Mouse (Mus musculus): ENCODE data around the gene Tomm40. TPM values are rescaled to one million over a fixed set of nuclear protein-coding genes. Genes with fewer than 3 reads are reported as not detected.
A peak's percentile ranks its signal among the peaks of the same experiment; 100 is the strongest.

The Tomm40 gene
- polyA plus RNA-seq, 1 experiment from 2014 or later: 171 TPM

GRCm38 (mm10) chr7:19681202-19681694 lies 34.0 kb downstream of the Tomm40 start, which contains the start of the genes Gm44805 and Apoc4:
Gene Gm44805, minus strand, starts transcription at chr7:19681423.
Gene Apoc4, minus strand, starts transcription at chr7:19681479.
- Histone ChIP-seq H3K27ac (replicated peaks) (no peak within 1 kb of the TSS), H3K9me3 (replicated peaks) (no peaks in the 10 kb centered on the region), H3K4me1 (no peaks in the 10 kb centered on the region), H3K4me3 (replicated peaks) (no peak within 1 kb of the TSS), H3K36me3 (no peaks in the 10 kb centered on the region), H3K9ac (replicated peaks) (no peak within 1 kb of the TSS), H3K4me2 (no peak within 1 kb of the TSS), H3K27me3 (replicated peaks) (no peaks in the 10 kb centered on the region)
- WGBS: 70% methylated on average over 8 of the region's 8 CpGs
- no peak for ATAC-seq (ENCODE audit: low FRiP score)

- Histone ChIP-seq H3K4me2 (no peak overlapping the region), H3K4me3 (replicated peaks) (no peak overlapping the region), H3K9me3 (replicated peaks) (no peaks in the 10 kb centered on the region), H3K4me1 (no peaks in the 10 kb centered on the region), H3K36me3 (no peaks in the 10 kb centered on the region), H3K27me3 (replicated peaks) (no peaks in the 10 kb centered on the region), H3K27ac (replicated peaks) (no peak overlapping the region), H3K9ac (replicated peaks) (no peak overlapping the region)
- no peak for ATAC-seq (ENCODE audit: low FRiP score)
- 83% methylated on average over 2 of the region's 2 CpGs for WGBS
Measured at GRCm38 (mm10) chr7:19680702-19681101, 34.5 kb downstream of the Tomm40 start.

GRCm38 (mm10) chr7:19678901-19679300 lies 36.3 kb downstream of the Tomm40 start:
- no peak overlapping the region for H3K9ac ChIP-seq (replicated peaks)
- ATAC-seq (ENCODE audit: low FRiP score): no peak
- H3K27me3 ChIP-seq (replicated peaks): no peaks in the 10 kb centered on the region
- no peak overlapping the region for H3K27ac ChIP-seq (replicated peaks)
- H3K9me3 ChIP-seq (replicated peaks): no peaks in the 10 kb centered on the region
- no peak overlapping the region for H3K4me2 ChIP-seq
- H3K4me3 ChIP-seq (replicated peaks): no peak overlapping the region
- H3K36me3 ChIP-seq: no peaks in the 10 kb centered on the region
- 93% methylated on average over 3 of the region's 3 CpGs for WGBS
- H3K4me1 ChIP-seq: no peaks in the 10 kb centered on the region

- no peak for ATAC-seq (ENCODE audit: low FRiP score)
- H3K9ac ChIP-seq (replicated peaks): no peak within 1 kb of the TSS
- no peaks in the 10 kb centered on the region for H3K4me1 ChIP-seq
- no peak within 1 kb of the TSS for H3K4me2 ChIP-seq
- WGBS: 81% methylated on average over 8 of the region's 8 CpGs
- no peaks in the 10 kb centered on the region for H3K27me3 ChIP-seq (replicated peaks)
- H3K27ac ChIP-seq (replicated peaks): no peak within 1 kb of the TSS
- no peak within 1 kb of the TSS for H3K4me3 ChIP-seq (replicated peaks)
- H3K36me3 ChIP-seq: no peaks in the 10 kb centered on the region
- H3K9me3 ChIP-seq (replicated peaks): no peaks in the 10 kb centered on the region
Measured at GRCm38 (mm10) chr7:19677872-19678271, 37.4 kb downstream of the Tomm40 start, which contains the start of gene Apoc2. Gene Apoc2, minus strand, starts transcription at chr7:19677941.

GRCm38 (mm10) chr7:19676662-19677061 lies 38.6 kb downstream of the Tomm40 start:
- no peak overlapping the region for H3K27ac ChIP-seq (replicated peaks)
- H3K4me1 ChIP-seq: no peaks in the 10 kb centered on the region
- no peak overlapping the region for H3K4me3 ChIP-seq (replicated peaks)
- no peaks in the 10 kb centered on the region for H3K27me3 ChIP-seq (replicated peaks)
- no peak overlapping the region for H3K4me2 ChIP-seq
- WGBS: 70% methylated on average over 1 of the region's 1 CpGs
- H3K36me3 ChIP-seq: no peaks in the 10 kb centered on the region
- no peak for ATAC-seq (ENCODE audit: low FRiP score)
- no peaks in the 10 kb centered on the region for H3K9me3 ChIP-seq (replicated peaks)
- H3K9ac ChIP-seq (replicated peaks): no peak overlapping the region

- Histone ChIP-seq H3K4me1 (no peaks in the 10 kb centered on the region), H3K4me2 (no peak overlapping the region), H3K27me3 (replicated peaks) (no peaks in the 10 kb centered on the region), H3K9me3 (replicated peaks) (no peaks in the 10 kb centered on the region), H3K9ac (replicated peaks) (no peak overlapping the region), H3K4me3 (replicated peaks) (no peak overlapping the region), H3K36me3 (no peaks in the 10 kb centered on the region), H3K27ac (replicated peaks) (no peak overlapping the region)
- ATAC-seq (ENCODE audit: low FRiP score): no peak
- 86% methylated on average over 10 of the region's 10 CpGs for WGBS
Measured at GRCm38 (mm10) chr7:19675824-19676223, 39.4 kb downstream of the Tomm40 start.

GRCm38 (mm10) chr7:19673083-19673699 lies 42.0 kb downstream of the Tomm40 start:
- Histone ChIP-seq H3K4me3 (replicated peaks) (no peak overlapping the region), H3K4me2 (no peak overlapping the region), H3K36me3 (no peaks in the 10 kb centered on the region), H3K27me3 (replicated peaks) (no peaks in the 10 kb centered on the region), H3K9ac (replicated peaks) (no peak overlapping the region), H3K4me1 (peaks cover 6% of the 10 kb centered on the region), H3K27ac (replicated peaks) (no peak overlapping the region), H3K9me3 (replicated peaks) (no peaks in the 10 kb centered on the region)
- WGBS: 72% methylated on average over 14 of the region's 14 CpGs
- no peak for ATAC-seq (ENCODE audit: low FRiP score)

GRCm38 (mm10) chr7:19671511-19671910 lies 43.7 kb downstream of the Tomm40 start:
- Histone ChIP-seq H3K9ac (replicated peaks) (no peak overlapping the region), H3K27me3 (replicated peaks) (no peaks in the 10 kb centered on the region), H3K4me1 (peaks cover 7% of the 10 kb centered on the region), H3K9me3 (replicated peaks) (no peaks in the 10 kb centered on the region), H3K36me3 (no peaks in the 10 kb centered on the region), H3K27ac (replicated peaks) (no peak overlapping the region), H3K4me3 (replicated peaks) (no peak overlapping the region), H3K4me2 (no peak overlapping the region)
- no peak for ATAC-seq (ENCODE audit: low FRiP score)
- 71% methylated on average over 10 of the region's 10 CpGs for WGBS

- Histone ChIP-seq H3K27ac (replicated peaks) (peak overlapping the region; percentile 78), H3K9ac (replicated peaks) (0 out of 2 replicates have a peak overlapping the region, but pooled peaks have one; percentile 10), H3K9me3 (replicated peaks) (no peaks in the 10 kb centered on the region), H3K36me3 (no peaks in the 10 kb centered on the region), H3K4me1 (peaks cover 18% of the 10 kb centered on the region), H3K4me3 (replicated peaks) (0 out of 2 replicates have a peak overlapping the region, but pooled peaks have one; percentile 2), H3K27me3 (replicated peaks) (no peaks in the 10 kb centered on the region), H3K4me2 (peak overlapping the region; percentile 32; the same call in 1 of the 2 replicates)
- peak; percentile 52 for ATAC-seq (ENCODE audit: low FRiP score)
- 7% methylated on average over 10 of the region's 10 CpGs for WGBS
Measured at GRCm38 (mm10) chr7:19668947-19669721, 46.1 kb downstream of the Tomm40 start.

GRCm38 (mm10) chr7:19667434-19667833 lies 47.8 kb downstream of the Tomm40 start:
- no peak for ATAC-seq (ENCODE audit: low FRiP score)
- H3K9me3 ChIP-seq (replicated peaks): no peaks in the 10 kb centered on the region
- no peak overlapping the region for H3K27ac ChIP-seq (replicated peaks)
- no peak overlapping the region for H3K9ac ChIP-seq (replicated peaks)
- no peak overlapping the region for H3K4me3 ChIP-seq (replicated peaks)
- no peaks in the 10 kb centered on the region for H3K27me3 ChIP-seq (replicated peaks)
- H3K4me1 ChIP-seq: peaks cover 34% of the 10 kb centered on the region
- whole genome bisulfite sequencing: 79% methylated on average over 2 of the region's 2 CpGs
- no peak overlapping the region for H3K4me2 ChIP-seq
- H3K36me3 ChIP-seq: 0 out of 2 replicates have a peak, but pooled peaks cover 4% of the 10 kb centered on the region

- ATAC-seq (ENCODE audit: low FRiP score): no peak
- no peak overlapping the region for H3K9ac ChIP-seq (replicated peaks)
- no peak overlapping the region; the same call in 1 of the 2 replicates for H3K27ac ChIP-seq (replicated peaks)
- H3K4me3 ChIP-seq (replicated peaks): no peak overlapping the region
- peaks cover 4% of the 10 kb centered on the region; the same call in 1 of the 2 replicates for H3K36me3 ChIP-seq
- H3K9me3 ChIP-seq (replicated peaks): no peaks in the 10 kb centered on the region
- WGBS: 76% methylated on average over 3 of the region's 3 CpGs
- no peaks in the 10 kb centered on the region for H3K27me3 ChIP-seq (replicated peaks)
- peaks cover 40% of the 10 kb centered on the region for H3K4me1 ChIP-seq
- H3K4me2 ChIP-seq: no peak overlapping the region
Measured at GRCm38 (mm10) chr7:19666750-19667149, 48.5 kb downstream of the Tomm40 start.
